Mouse (Mus musculus): ENCODE measurements around the gene Ttc16.

DNA sequence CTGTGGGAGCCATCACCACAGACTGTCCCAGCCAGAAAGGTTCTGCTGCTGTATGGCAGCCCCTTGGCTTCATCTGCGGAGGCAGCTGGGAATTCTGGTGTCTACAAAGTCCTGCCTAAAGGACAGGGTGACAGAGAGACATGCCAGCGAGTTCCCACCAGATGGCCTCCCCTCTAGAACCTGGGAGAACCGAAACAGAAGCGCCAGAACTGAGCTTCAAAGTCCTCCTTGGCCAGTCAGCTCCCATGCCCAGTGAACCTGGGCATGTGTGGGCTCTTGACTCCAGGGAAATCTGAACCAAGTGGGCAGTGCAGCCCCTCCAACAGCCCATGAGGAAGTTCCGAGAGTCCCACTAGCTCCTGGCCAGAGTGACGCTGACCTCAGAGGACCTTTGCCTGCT, 47.2 kb upstream of the Ttc16 start:
- TF ChIP-seq USF1 (IDR thresholded peaks at IDR 0.05; ENCODE audit: low read depth) (no peak), CTCF (IDR thresholded peaks at IDR 0.05; ENCODE audit: control insufficient read depth, insufficient read depth, insufficient read length) (no peak), MAX (IDR thresholded peaks at IDR 0.05) (no peak), CEBPB (IDR thresholded peaks at IDR 0.05; ENCODE audit: low read depth) (no peak)

Data from C2C12 (cell line).